Mouse (Mus musculus) neural tube, embryonic 10.5 days (tissue): Measurements from ENCODE around the gene Trak2.
"Not testable (repeated sequence)": the region's sequence is repeated elsewhere in the genome, so short reads cannot be mapped to it uniquely, and the experiment has no call there.

Experiments
- DNase-seq: peaks from one replicate; pipeline ENCODE4 v3.0.0-alpha.2; 2017; ENCODE audit warnings: low spot score; ENCODE audit errors: extremely low spot score

Trak2 gene

GRCm38 (mm10) chr1:58973366-58974221 lies at the start of gene Trak2, which contains the start of gene Stradb:
Trak2 (minus strand) TSS chr1:58973430.
Stradb (plus strand) TSS chr1:58973522.
- DNase-seq: peak; percentile 91

GRCm38 (mm10) chr1:59021556-59021955 lies 48.3 kb upstream of the Trak2 start:
- no peak for DNase-seq

GRCm38 (mm10) chr1:59009250-59009649 lies 36.0 kb upstream of the Trak2 start:
- DNase-seq: no peak

- DNase-seq: no peak
Observed at GRCm38 (mm10) chr1:58995313-58995712, 22.1 kb upstream of the Trak2 start.

GRCm38 (mm10) chr1:58993723-58994122 lies 20.5 kb upstream of the Trak2 start:
- DNase-seq: no peak

GRCm38 (mm10) chr1:58993144-58993543 lies 19.9 kb upstream of the Trak2 start:
- DNase-seq: no peak

GRCm38 (mm10) chr1:58984586-58984985 lies 11.4 kb upstream of the Trak2 start:
- DNase-seq: no peak

- DNase-seq: no peak
Observed at GRCm38 (mm10) chr1:58982276-58982675, 9.0 kb upstream of the Trak2 start.

- DNase-seq: no peak
Observed at GRCm38 (mm10) chr1:58972851-58973365, 322 bp downstream of the Trak2 start.

- DNase-seq: no peak
Observed at GRCm38 (mm10) chr1:58971097-58971496, 2.1 kb downstream of the Trak2 start.

GRCm38 (mm10) chr1:58970054-58970453 lies 3.2 kb downstream of the Trak2 start:
- no peak for DNase-seq

- no peak for DNase-seq
Observed at GRCm38 (mm10) chr1:58967534-58967933, 5.7 kb downstream of the Trak2 start.

- no peak for DNase-seq
Observed at GRCm38 (mm10) chr1:58962865-58963264, 10.4 kb downstream of the Trak2 start.

- no peak for DNase-seq
Observed at GRCm38 (mm10) chr1:58962418-58962817, 10.8 kb downstream of the Trak2 start.

GRCm38 (mm10) chr1:58961152-58961893 lies 11.9 kb downstream of the Trak2 start:
- no peak for DNase-seq

- DNase-seq: no peak
Observed at GRCm38 (mm10) chr1:58959682-58960081, 13.5 kb downstream of the Trak2 start.

- not testable (repeated sequence) for DNase-seq
Observed at GRCm38 (mm10) chr1:58958789-58959526, 14.3 kb downstream of the Trak2 start.

- DNase-seq: no peak
Observed at GRCm38 (mm10) chr1:58957931-58958330, 15.3 kb downstream of the Trak2 start.

GRCm38 (mm10) chr1:58956229-58956628 lies 17.0 kb downstream of the Trak2 start:
- no peak for DNase-seq

- DNase-seq: no peak
Observed at GRCm38 (mm10) chr1:58955716-58956115, 17.5 kb downstream of the Trak2 start.
